Mouse (Mus musculus) neural tube, embryonic 11.5 days (tissue): ENCODE results near the gene Mcpt4. TPM values are rescaled to one million over a fixed set of nuclear protein-coding genes. Genes with fewer than 3 reads are reported as not detected.
"Not testable (repeated sequence)": the region's sequence is repeated elsewhere in the genome, so short reads cannot be mapped to it uniquely, and the experiment has no call there.

Experiments used
- ATAC-seq: fragments of 200-750 bp; cut with Nextera tagmentation; 2 replicates; pipeline ENCODE4 v1.8.0; 2017; ENCODE audit warnings: moderate number of reproducible peaks, mild to moderate bottlenecking, moderate TSS enrichment, moderate library complexity; ENCODE audit not compliant: insufficient read depth, low FRiP score, low TSS enrichment
- DNase-seq: peaks from one replicate; pipeline ENCODE4 v3.0.0-alpha.2; 2015; ENCODE audit warnings: low spot score
- H3K27ac ChIP-seq: fragments of 300-500 bp; sonication (generic); 2 replicates; pipeline ENCODE4 v1.5.1; 2014; ENCODE audit warnings: low read depth, mild to moderate bottlenecking, low read length
- H3K27me3 ChIP-seq: fragments of 300-500 bp; sonication (generic); 2 replicates; pipeline ENCODE4 v1.6.1; 2014; ENCODE audit warnings: mild to moderate bottlenecking, low read length, mixed read lengths; ENCODE audit not compliant: control insufficient read depth, insufficient read depth
- H3K36me3 ChIP-seq: fragments of 300-500 bp; sonication (generic); 2 replicates; pipeline ENCODE4 v1.6.1; 2014; ENCODE audit warnings: mild to moderate bottlenecking, low read length, moderate library complexity, mixed read lengths; ENCODE audit not compliant: control insufficient read depth, insufficient read depth
- H3K4me1 ChIP-seq: fragments of 300-500 bp; sonication (generic); 2 replicates; pipeline ENCODE4 v1.6.1; 2014; ENCODE audit warnings: low read length, mixed read lengths; ENCODE audit not compliant: control insufficient read depth, insufficient read depth
- H3K4me2 ChIP-seq: fragments of 300-500 bp; sonication (generic); 2 replicates; pipeline ENCODE4 v1.6.1; 2014; ENCODE audit warnings: low read depth, mild to moderate bottlenecking, moderate library complexity
- H3K4me3 ChIP-seq: fragments of 300-500 bp; sonication (generic); 2 replicates; pipeline ENCODE4 v1.5.1; 2014; ENCODE audit warnings: low read depth, low read length
- H3K9ac ChIP-seq: fragments of 300-500 bp; sonication (generic); 2 replicates; pipeline ENCODE4 v1.6.1; 2014; ENCODE audit warnings: mild to moderate bottlenecking, low read length
- H3K9me3 ChIP-seq: fragments of 300-500 bp; sonication (generic); 2 replicates; pipeline ENCODE4 v1.6.1; 2016; ENCODE audit warnings: low read length; ENCODE audit not compliant: control insufficient read depth
- WGBS: fragments of 180-500 bp; shearing (Covaris S2); extraction: QIAGEN DNeasy Blood & Tissue Kit; methylation state at CpG from one replicate; pipeline ENCODE4 v1.1.7; 2014; 5-methylcytosine and 5-hydroxymethylcytosine counted together
- polyA plus RNA-seq: library from polyadenylated mRNA; unstranded; fragments of >200 nt; fragmentation: Nextera tagmentation; extraction: Ambion mirVana; gene quantifications from 2 replicates; pipeline ENCODE4 v1.2.1, GENCODE M21; 2014

Gene Mcpt4
- polyA plus RNA-seq, 1 experiment from 2014 or later = not detected

GRCm38 (mm10) chr14:56085167-56085566 is 23.1 kb upstream of the Mcpt4 start, which contains the start of gene Mcpt8:
Mcpt8 (minus strand) TSS chr14:56085273.
- Histone ChIP-seq H3K27me3 (no peaks in the 10 kb centered on the region), H3K4me1 (no peaks in the 10 kb centered on the region), H3K27ac (no peak within 1 kb of the TSS), H3K4me2 (no peak within 1 kb of the TSS), H3K9me3 (no peaks in the 10 kb centered on the region), H3K4me3 (no peak within 1 kb of the TSS), H3K36me3 (no peaks in the 10 kb centered on the region), H3K9ac (no peak within 1 kb of the TSS)
- 100% methylated on average over 2 of the region's 2 CpGs for WGBS
- no peak for ATAC-seq
- no peak for DNase-seq

GRCm38 (mm10) chr14:56082016-56082415 is 19.9 kb upstream of the Mcpt4 start:
- WGBS = 81% methylated on average over 4 of the region's 4 CpGs
- DNase-seq = no peak
- Histone ChIP-seq H3K4me1 (no peaks in the 10 kb centered on the region), H3K27ac (no peak overlapping the region), H3K9ac (no peak overlapping the region), H3K4me2 (no peak overlapping the region), H3K9me3 (no peaks in the 10 kb centered on the region), H3K36me3 (no peaks in the 10 kb centered on the region), H3K27me3 (no peaks in the 10 kb centered on the region), H3K4me3 (no peak overlapping the region)
- ATAC-seq = no peak

- H3K4me3 ChIP-seq = no peak overlapping the region
- no peaks in the 10 kb centered on the region for H3K27me3 ChIP-seq
- WGBS = 86% methylated on average over 4 of the region's 4 CpGs
Observed at GRCm38 (mm10) chr14:56057722-56058121, 4.4 kb downstream of the Mcpt4 start.

GRCm38 (mm10) chr14:56055408-56055807 is 6.7 kb downstream of the Mcpt4 start:
- no peak overlapping the region for H3K9ac ChIP-seq
- H3K4me1 ChIP-seq = no peaks in the 10 kb centered on the region
- H3K4me2 ChIP-seq = no peak overlapping the region
- no peaks in the 10 kb centered on the region for H3K9me3 ChIP-seq
- DNase-seq (no peak), ATAC-seq (no peak)
- H3K27me3 ChIP-seq = no peaks in the 10 kb centered on the region
- no peak overlapping the region for H3K4me3 ChIP-seq
- H3K27ac ChIP-seq = no peak overlapping the region
- WGBS = 82% methylated on average over 3 of the region's 3 CpGs
- H3K36me3 ChIP-seq = no peaks in the 10 kb centered on the region

More at GRCm38 (mm10) chr14:56057722-56058121, 4.4 kb downstream of the Mcpt4 start:
- Histone ChIP-seq H3K27ac (no peak overlapping the region), H3K9me3 (no peaks in the 10 kb centered on the region), H3K36me3 (no peaks in the 10 kb centered on the region), H3K9ac (no peak overlapping the region), H3K4me1 (no peaks in the 10 kb centered on the region), H3K4me2 (no peak overlapping the region)
- ATAC-seq (no peak), DNase-seq (no peak)

- H3K9me3 ChIP-seq, H3K4me3 ChIP-seq, H3K4me1 ChIP-seq, H3K27me3 ChIP-seq, H3K4me2 ChIP-seq, H3K9ac ChIP-seq, ATAC-seq, DNase-seq, H3K27ac ChIP-seq, H3K36me3 ChIP-seq: not testable (repeated sequence)
- 84% methylated on average over 1 of the region's 1 CpGs for WGBS
Observed at GRCm38 (mm10) chr14:56041792-56042191, 20.3 kb downstream of the Mcpt4 start, which contains the start of gene Mcpt2. Mcpt2 (plus strand) TSS chr14:56042041.

- H3K4me2 ChIP-seq = no peak overlapping the region
- no peak overlapping the region for H3K9ac ChIP-seq
- ATAC-seq (no peak), DNase-seq (no peak)
- H3K4me1 ChIP-seq = no peaks in the 10 kb centered on the region
- no peaks in the 10 kb centered on the region for H3K36me3 ChIP-seq
- H3K4me3 ChIP-seq = no peak overlapping the region
- H3K9me3 ChIP-seq = no peaks in the 10 kb centered on the region
- H3K27me3 ChIP-seq = no peaks in the 10 kb centered on the region
- H3K27ac ChIP-seq = no peak overlapping the region
- 91% methylated on average over 2 of the region's 2 CpGs for WGBS
Observed at GRCm38 (mm10) chr14:56034433-56034832, 27.7 kb downstream of the Mcpt4 start.

- H3K9me3 ChIP-seq, H3K4me2 ChIP-seq, H3K36me3 ChIP-seq, H3K4me1 ChIP-seq, ATAC-seq, DNase-seq, H3K27me3 ChIP-seq, H3K4me3 ChIP-seq, H3K27ac ChIP-seq, H3K9ac ChIP-seq: not testable (repeated sequence)
- WGBS = 76% methylated on average over 2 of the region's 3 CpGs
Observed at GRCm38 (mm10) chr14:56030395-56030794, 31.7 kb downstream of the Mcpt4 start, which contains the start of gene Mcpt9. Mcpt9 (minus strand) TSS chr14:56030495.

GRCm38 (mm10) chr14:56021305-56021704 is 40.8 kb downstream of the Mcpt4 start:
- not testable (repeated sequence) for H3K27me3 ChIP-seq, H3K9me3 ChIP-seq, H3K27ac ChIP-seq, H3K4me2 ChIP-seq, DNase-seq, H3K36me3 ChIP-seq, H3K4me1 ChIP-seq, H3K9ac ChIP-seq, ATAC-seq, H3K4me3 ChIP-seq
- 82% methylated on average over 3 of the region's 4 CpGs for WGBS

GRCm38 (mm10) chr14:56019446-56019845 is 42.7 kb downstream of the Mcpt4 start:
- Histone ChIP-seq H3K27me3 (no peaks in the 10 kb centered on the region), H3K36me3 (no peaks in the 10 kb centered on the region), H3K4me3 (no peak overlapping the region), H3K9ac (no peak overlapping the region), H3K4me1 (no peaks in the 10 kb centered on the region), H3K27ac (no peak overlapping the region), H3K4me2 (no peak overlapping the region), H3K9me3 (no peaks in the 10 kb centered on the region)
- 81% methylated on average over 1 of the region's 1 CpGs for WGBS
- ATAC-seq (no peak), DNase-seq (no peak)
